Mouse (Mus musculus) thymus, postnatal 36 days (tissue): ENCODE results near the gene Rad17.

Experiments
- DNase-seq, 2 experiments: peaks; one replicate each; pipeline ENCODE4 v3.0.0; 2022; ENCODE audit warnings: mixed read lengths in 2 of 2

The Rad17 gene

GRCm38 (mm10) chr13:100612903-100613302, 37.9 kb downstream of the Rad17 start:
- DNase-seq, result no peak

GRCm38 (mm10) chr13:100612251-100612650, 38.6 kb downstream of the Rad17 start:
- no peak for DNase-seq

GRCm38 (mm10) chr13:100611266-100611665, 39.6 kb downstream of the Rad17 start:
- no peak for DNase-seq

GRCm38 (mm10) chr13:100607756-100608155, 43.1 kb downstream of the Rad17 start:
- DNase-seq, result no peak

GRCm38 (mm10) chr13:100605845-100606244, 45.0 kb downstream of the Rad17 start:
- DNase-seq, result no peak

- DNase-seq, result no peak
Measured at GRCm38 (mm10) chr13:100603738-100604095, 47.1 kb downstream of the Rad17 start.

- DNase-seq, result no peak
Measured at GRCm38 (mm10) chr13:100603031-100603737, 47.7 kb downstream of the Rad17 start.

DNA sequence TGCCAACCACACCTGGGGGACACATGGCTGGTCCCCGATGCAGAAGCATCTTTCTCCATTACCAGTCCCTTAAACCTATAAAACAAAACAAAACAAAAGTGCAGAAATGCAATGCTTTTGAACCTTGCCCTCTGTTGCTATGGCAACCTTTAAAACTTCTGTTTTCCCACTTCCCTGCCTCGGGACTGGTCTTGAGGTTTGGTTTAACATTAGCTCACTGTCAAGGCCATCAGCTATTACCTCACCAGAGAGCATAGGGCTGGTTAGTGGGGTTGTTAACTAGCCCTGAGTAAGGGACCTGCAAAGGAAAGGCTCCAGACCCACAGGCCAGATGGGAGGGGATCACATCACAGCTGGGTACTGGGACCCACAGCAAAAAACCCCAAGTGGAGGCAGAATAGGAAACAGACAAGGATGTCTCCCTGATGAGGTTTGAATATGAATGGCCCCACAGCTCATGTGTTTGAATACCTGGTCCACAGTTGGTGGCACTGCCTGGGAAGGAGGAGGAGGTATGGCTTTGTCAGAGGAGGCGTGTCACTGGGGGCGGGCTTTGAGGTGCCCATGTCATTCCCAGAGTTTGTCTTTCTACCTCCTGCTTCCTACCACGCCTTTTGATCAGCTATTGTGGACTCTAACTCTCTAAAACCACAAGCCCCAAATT, 48.5 kb downstream of the Rad17 start:
- DNase-seq, result no peak

DNA sequence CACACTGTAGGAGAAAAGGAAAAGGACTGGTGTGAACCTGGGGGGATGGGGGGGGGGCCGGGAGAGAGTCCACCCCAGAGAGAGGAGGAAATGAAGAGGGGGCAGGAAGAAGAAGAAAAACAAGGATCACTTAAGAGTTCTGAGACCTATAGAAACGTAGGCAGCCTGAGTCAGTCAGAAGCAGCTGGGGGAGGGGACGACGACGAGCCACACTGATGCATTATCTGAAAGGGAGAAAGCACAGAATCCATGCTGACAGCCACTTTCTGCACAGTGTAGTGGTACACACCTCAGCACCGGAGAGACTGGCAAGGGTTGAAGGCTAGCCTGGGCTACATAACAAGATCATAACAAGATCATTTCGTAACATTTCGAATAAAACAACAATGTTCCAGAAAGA, 49.8 kb downstream of the Rad17 start:
- no peak for DNase-seq

- no peak for DNase-seq
Measured at GRCm38 (mm10) chr13:100600317-100600716, 50.5 kb downstream of the Rad17 start.

DNA sequence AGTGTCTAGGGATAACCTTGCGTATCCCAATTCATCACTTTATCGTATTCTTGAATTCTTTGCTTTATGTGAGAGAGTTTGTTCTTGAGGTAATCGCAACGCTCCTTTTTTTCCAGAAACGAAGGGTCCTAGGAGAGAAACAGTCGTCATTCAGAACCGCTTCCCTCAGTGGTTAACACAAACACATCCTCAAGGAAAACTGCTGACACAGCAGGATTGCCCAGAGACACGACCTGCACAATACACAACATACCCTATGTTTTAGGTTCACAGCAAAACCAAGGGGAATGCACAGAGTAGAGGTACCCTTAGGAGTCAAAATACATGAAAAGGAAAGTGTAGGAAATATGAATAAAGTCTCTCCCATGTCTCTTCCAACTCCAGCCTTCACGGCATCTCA, 53.6 kb downstream of the Rad17 start:
- no peak for DNase-seq

GRCm38 (mm10) chr13:100595552-100595885, 55.3 kb downstream of the Rad17 start:
- no peak for DNase-seq

DNA sequence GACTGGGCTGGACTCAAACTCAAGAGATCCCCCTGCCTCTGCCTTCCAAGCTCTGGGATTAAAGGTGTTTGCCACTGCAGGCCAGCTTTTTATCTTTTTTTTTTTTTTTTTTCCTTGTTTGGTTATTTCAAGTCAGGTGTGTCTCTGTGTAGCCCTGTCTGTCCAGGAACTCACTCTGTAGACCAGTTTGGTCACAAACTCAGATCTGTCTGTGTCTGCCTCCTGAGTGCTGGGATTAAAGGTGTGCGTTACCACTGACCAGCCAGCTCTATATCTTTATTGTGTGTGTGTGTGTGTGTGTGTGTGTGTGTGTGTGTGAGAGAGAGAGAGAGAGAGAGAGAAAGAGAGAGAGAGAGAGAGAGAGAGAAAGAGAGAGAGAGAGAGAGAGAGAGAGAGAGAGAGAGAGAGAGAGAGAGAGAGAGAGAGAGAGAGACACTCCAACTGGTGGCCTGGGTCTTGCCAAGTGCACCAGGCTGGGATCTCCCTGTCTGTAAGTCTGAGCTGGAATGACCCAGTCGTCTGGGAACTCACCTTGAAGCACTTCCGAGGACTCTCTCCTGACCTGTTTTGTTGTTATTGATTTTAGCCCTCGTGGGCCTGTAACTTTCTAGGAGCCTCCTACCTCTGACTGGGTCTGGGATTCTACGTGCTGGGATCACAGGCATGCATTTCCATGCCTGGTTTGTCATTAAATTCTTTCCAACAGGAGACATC, 55.9 kb downstream of the Rad17 start:
- DNase-seq, result no peak

GRCm38 (mm10) chr13:100594041-100594792, 56.6 kb downstream of the Rad17 start:
- DNase-seq, result peak; percentile 24 to 58

DNA sequence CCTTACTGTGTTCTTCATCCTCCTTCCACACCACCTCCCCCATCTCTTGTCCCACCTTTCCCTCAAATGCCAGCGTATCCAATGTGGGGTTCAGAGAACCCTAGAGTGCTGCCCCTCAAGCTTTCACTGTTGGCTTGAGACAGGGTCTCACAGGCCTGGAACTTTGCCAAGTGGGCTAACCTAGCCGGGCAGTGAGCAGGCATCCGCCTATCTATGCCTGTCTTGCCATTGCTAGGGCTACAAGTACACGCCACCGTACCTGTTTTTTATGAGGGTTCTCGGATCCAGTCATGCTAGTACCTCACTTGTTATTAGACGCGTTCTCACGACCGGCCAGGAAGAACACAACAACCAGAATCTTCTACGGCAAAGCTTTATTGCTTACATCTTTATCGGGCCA, 62.2 kb downstream of the Rad17 start:
- no peak for DNase-seq

DNA sequence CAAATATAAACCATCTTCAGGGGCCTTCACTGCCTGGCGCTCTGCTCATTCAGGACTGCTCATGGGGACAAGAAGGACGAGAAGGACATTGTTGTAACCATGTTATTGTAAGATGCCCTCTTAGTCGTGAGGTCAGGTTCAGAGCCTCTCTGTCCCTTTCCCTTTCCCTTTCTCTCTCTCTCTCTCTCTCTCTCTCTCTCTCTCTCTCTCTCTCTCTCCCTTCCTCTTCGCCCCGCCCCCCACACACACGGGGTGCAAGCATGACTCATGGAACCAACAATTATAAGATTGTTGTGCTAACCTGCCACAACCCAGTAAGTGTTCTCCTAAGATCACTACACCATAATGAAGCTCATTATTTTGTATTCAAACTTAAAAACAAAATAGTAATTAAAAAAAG, 68.7 kb downstream of the Rad17 start:
- DNase-seq, result no peak

DNA sequence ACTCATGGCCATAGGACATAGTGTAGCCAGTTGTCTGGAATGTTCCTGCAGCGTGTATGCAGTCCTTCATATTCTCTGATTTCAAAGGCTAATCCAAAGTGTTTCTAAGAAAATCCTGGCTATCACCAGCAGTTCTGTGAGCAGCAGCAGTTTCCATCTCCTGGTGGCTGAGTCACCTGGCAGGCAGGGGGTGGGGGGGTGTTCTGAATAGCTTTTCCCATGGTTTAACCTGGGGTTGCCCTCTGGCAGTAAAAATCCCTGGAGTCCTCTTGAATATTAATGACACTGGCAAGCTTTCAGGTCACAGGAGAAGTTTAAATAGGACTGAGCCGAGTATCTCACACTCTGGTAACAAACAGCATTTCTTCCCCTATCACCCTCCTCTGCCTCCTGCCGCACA, 69.2 kb downstream of the Rad17 start:
- no peak for DNase-seq

GRCm38 (mm10) chr13:100579951-100580350, 70.9 kb downstream of the Rad17 start:
- no peak for DNase-seq

- no peak for DNase-seq
Measured at GRCm38 (mm10) chr13:100579220-100579619, 71.6 kb downstream of the Rad17 start.

- no peak for DNase-seq
Measured at GRCm38 (mm10) chr13:100575950-100576349, 74.9 kb downstream of the Rad17 start.

- DNase-seq, result peak in 1 of 2 experiments; percentile 10
Measured at GRCm38 (mm10) chr13:100570713-100571112, 80.1 kb downstream of the Rad17 start.

DNA sequence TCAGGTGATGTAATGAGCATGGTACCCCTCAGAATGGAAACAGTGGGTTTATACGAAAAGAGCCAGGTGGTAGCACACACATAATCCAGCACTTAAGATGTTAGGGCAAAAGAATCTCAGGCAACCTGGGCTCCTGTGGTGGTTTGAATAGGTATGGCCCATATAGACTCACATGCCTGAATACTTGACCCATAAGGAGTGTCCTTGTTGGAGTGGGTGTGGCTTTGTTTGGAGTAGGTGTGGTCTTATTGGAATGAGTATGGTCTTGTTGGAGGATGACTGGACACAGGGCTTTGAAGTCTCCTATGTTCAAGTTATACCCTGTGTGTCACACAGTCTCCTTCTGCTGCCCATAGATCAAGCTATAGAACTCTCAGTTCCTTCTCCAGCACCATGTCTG, 82.5 kb downstream of the Rad17 start:
- DNase-seq, result no peak
